Mouse (Mus musculus): ENCODE measurements around the gene Adamts16.

Gene Adamts16

DNA sequence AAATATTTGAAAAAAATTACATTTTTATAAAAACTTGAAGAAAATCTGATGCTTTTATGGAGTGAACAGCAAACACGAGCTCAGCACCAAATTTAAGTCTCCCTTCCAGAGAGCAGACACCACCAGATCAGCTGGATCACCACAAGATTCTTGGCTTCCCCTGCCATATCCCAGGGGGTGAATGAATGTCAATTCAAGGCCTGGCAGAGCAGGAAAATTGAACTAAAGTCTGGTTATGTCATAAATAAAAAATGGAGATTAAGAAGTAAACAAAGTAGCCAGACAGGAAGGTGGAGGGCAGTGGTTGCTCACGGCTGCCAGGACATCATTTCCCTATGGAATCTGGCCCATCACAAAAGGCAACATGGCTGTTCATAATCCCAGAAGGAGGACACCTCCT lies 80.3 kb downstream of the Adamts16 start:
- no peak for DNase-seq

DNA sequence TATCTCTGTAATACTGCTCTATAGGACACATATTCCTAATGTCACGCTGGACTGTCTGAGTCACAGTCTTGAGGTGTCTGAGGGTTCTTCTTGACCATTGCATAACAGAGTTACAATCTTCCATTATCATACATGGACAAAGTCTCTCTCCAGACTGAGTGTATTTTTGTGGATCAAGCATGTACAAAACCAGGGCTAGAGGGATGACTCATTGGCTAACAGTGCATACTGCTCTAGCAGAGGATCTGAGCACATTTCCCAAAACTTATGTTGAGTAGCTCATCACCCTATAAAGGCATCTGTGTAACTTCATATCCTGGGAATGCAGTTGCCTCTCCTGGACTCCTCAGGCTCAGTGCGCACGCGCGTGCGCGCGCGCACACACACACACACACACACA lies 81.4 kb downstream of the Adamts16 start:
- DNase-seq: no peak

GRCm38 (mm10) chr13:70746294-70747008 lies 95.2 kb downstream of the Adamts16 start:
- DNase-seq: no peak

- no peak for DNase-seq
These were observed 97.1 kb downstream of the Adamts16 start for GRCm38 (mm10) chr13:70744416-70745038.

DNA sequence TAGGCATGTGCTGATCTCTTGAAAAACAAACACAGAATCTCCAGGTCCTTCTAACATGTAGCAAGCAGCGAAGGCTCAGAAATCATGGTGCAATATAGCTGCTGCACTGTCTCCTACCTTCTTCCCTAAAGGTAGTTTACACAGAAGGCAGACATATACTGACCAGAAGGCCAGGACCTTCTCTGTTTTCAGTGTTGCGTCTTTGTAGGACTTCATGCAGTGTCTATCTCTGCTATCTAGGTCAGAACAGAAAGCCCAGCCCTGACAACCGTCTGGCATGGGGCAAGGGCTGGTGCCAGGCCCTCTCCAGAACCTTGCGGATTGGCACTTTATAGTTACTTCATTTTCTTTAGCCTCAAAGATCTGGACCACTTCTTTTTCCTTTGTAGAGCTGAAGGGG lies 98.9 kb downstream of the Adamts16 start:
- no peak for DNase-seq

DNA sequence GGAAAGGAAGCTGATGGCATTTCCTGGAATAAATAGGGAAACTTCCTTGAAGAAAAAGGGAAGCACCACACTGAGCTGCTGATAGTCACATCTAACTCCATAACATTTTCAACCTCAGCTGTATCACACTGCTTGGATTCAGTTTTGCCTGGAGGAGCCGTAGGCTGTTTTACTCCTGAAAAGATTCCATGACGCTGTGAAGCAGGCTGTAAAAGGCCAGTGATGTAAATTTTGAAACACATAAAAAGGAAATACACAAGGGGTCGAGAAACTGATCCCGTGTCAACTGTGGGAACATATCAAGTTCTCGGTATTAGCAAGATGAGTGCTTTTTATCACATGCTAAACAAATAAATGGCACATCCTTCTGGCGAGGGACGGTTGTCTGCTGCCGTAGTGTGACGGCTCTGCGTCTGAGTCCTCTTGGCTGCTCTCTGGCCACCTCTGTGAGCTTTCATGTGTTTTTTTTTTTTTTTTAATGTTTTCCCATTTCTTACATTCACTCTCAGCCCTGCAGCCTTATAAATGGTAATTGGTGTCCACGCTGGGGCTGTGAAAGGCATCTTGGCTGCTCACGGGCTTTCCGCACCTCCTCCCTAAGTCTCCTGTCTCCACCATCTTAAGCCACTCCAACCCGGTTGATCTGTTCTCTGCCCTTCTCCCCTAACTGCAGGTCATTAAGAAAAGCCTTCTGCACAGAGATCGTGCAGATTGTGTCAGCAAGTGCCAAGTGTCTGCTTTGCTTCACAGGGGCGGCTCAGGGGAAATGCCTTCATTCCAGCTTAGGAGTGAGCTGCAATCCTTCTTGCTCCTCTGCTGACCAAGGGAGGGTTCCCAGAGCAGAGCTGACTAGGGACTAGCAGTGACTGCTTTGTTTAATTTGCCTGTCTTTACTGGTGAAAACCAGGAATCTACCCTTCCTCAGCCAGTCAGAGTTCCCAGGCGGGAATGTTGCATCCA lies 101.0 kb downstream of the Adamts16 start:
- no peak for DNase-seq

GRCm38 (mm10) chr13:70738781-70739180 lies 102.8 kb downstream of the Adamts16 start:
- no peak for DNase-seq

DNA sequence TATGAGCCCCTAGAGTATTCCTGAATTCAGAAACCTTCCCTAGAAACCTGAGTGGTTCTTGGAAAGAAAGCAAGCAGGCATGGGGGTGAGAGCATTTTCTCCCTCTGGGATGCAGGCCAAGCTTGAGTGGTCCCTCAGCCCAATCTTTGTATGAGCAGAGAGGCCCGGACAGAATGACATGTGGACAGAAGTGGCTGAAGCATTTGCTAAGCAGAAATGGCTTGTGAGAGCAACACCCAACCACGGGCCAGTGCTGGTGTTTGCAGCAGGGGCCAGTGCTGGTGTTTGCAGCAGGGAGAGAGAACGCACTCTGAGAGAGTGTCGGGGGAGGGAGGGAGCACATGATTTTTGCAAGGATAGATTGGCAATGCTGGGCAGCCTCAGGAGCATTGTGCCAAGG lies 105.2 kb downstream of the Adamts16 start:
- DNase-seq: no peak

- no peak for DNase-seq
These were observed 107.0 kb downstream of the Adamts16 start for GRCm38 (mm10) chr13:70734640-70735039.

- DNase-seq: no peak
These were observed 107.7 kb downstream of the Adamts16 start for GRCm38 (mm10) chr13:70733911-70734310.

DNA sequence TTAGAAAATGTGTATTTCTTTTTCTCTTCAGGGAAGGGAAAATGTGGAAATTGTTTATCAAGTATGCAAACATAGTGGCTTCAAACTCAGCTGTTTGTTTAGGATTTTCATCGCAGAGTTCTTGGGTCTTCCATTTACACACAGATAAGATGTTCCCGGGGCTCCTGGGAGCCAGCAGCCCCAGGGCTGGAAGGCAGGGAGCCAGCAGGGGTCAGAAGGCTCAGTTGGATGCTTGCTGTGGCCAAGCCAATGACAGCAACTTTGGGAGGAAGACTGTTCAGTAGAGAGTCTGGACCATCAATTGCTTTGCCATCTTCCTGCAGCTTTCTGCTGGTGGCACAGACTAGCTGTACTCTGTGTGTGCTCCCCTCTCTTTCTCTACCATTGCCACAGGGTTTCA lies 108.4 kb downstream of the Adamts16 start:
- DNase-seq: no peak

GRCm38 (mm10) chr13:70732781-70733180 lies 108.8 kb downstream of the Adamts16 start:
- DNase-seq: no peak

GRCm38 (mm10) chr13:70731349-70731748 lies 110.3 kb downstream of the Adamts16 start:
- no peak for DNase-seq

GRCm38 (mm10) chr13:70729996-70730395 lies 111.6 kb downstream of the Adamts16 start:
- DNase-seq: no peak

DNA sequence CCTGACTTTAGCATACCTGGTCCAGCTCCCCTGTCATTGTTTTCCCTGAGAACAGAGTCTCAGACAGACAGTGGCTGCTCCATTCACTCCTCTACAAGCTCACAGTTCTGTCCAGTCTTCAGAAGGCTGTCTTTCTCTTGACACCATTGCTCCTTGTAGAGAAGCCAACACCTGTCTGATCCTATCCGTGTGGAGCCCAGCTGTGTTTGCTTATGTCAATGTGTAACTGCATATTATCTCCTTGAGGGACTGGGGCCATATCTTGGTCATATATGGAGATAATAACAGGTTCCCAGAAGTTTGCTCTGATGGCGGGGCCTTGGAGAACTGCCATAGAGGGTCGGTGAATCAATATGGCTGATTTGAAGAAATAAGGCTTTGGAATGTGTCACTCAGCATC lies 115.4 kb downstream of the Adamts16 start:
- no peak for DNase-seq

GRCm38 (mm10) chr13:70724635-70725034 lies 117.0 kb downstream of the Adamts16 start:
- no peak for DNase-seq

- no peak for DNase-seq
These were observed 117.4 kb downstream of the Adamts16 start for GRCm38 (mm10) chr13:70724108-70724622.

- DNase-seq: no peak
These were observed 121.6 kb downstream of the Adamts16 start for GRCm38 (mm10) chr13:70719994-70720393.

DNA sequence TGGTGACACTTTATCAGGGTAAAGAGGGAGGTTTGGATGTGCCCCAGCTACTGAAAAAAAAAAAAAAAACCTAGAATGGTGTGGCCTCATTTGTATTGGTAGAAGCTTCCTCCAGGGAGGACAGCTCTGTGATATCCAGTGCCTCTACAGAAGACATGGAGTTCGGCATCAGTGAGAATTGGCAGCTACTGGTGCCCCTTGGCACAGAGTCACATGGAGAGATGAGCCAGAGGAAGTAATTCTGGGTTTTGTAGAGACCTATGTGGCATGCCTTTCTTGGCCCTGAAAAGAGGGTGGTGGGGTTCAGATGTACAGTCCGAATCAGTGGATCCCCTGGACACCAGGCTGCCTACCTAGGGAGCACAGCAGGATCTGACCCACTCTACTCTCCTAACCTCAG lies 122.8 kb downstream of the Adamts16 start:
- DNase-seq: no peak

DNA sequence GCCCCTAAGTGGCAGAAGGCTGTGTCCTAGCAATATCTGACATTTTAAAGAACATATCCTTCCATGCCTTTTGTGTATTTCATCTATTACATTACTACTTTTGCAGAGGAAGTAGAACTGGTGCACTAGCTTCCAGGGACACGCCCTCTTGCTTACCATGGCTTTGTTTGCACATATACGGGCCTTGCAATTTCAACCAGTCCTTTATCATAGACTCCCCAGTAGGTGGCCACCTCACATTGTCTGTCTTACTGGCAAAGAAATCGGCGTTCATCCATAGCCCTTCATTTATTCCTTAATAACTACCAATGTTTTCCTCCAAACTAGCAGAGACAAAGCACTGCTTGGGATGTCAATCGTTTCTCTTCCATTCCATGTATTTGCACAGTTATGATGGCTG lies 125.6 kb downstream of the Adamts16 start:
- DNase-seq: no peak

GRCm38 (mm10) chr13:70714081-70714775 lies 127.4 kb downstream of the Adamts16 start:
- no peak for DNase-seq

- DNase-seq: no peak
These were observed 128.3 kb downstream of the Adamts16 start for GRCm38 (mm10) chr13:70713331-70713730.
